Mouse (Mus musculus): ENCODE measurements around the gene Klhdc1.

Gene Klhdc1

GRCm38 (mm10) chr12:69229251-69229650, 11.7 kb upstream of the Klhdc1 start:
- peak in 1 of 2 experiments; percentile 30 for DNase-seq

GRCm38 (mm10) chr12:69235782-69236181, 5.2 kb upstream of the Klhdc1 start:
- no peak for DNase-seq

GRCm38 (mm10) chr12:69238284-69238683, 2.7 kb upstream of the Klhdc1 start:
- peak in 1 of 2 experiments; percentile 22 for DNase-seq

- peak in 1 of 2 experiments; percentile 5 for DNase-seq
These were observed 412 bp downstream of the Klhdc1 start for GRCm38 (mm10) chr12:69241405-69241770.

- DNase-seq: peak; percentile 84 to 88
These were observed 925 bp downstream of the Klhdc1 start for GRCm38 (mm10) chr12:69241771-69242431.

GRCm38 (mm10) chr12:69249766-69250165, 8.8 kb downstream of the Klhdc1 start:
- no peak for DNase-seq

GRCm38 (mm10) chr12:69250756-69251155, 9.8 kb downstream of the Klhdc1 start:
- DNase-seq: no peak

GRCm38 (mm10) chr12:69253806-69254205, 12.8 kb downstream of the Klhdc1 start:
- no peak for DNase-seq

GRCm38 (mm10) chr12:69257836-69258235, 16.9 kb downstream of the Klhdc1 start:
- no peak for DNase-seq

- no peak for DNase-seq
These were observed 21.3 kb downstream of the Klhdc1 start for GRCm38 (mm10) chr12:69262251-69262650.

- DNase-seq: no peak
These were observed 24.1 kb downstream of the Klhdc1 start for GRCm38 (mm10) chr12:69265031-69265430.

GRCm38 (mm10) chr12:69267956-69268632, 27.1 kb downstream of the Klhdc1 start:
- no peak for DNase-seq

- DNase-seq: no peak
These were observed 28.0 kb downstream of the Klhdc1 start for GRCm38 (mm10) chr12:69268956-69269355.

- DNase-seq: no peak
These were observed 39.0 kb downstream of the Klhdc1 start for GRCm38 (mm10) chr12:69279931-69280469.

- DNase-seq: no peak
These were observed 39.9 kb downstream of the Klhdc1 start for GRCm38 (mm10) chr12:69280915-69281314.

- DNase-seq: no peak
These were observed 42.2 kb downstream of the Klhdc1 start for GRCm38 (mm10) chr12:69283146-69283545.

- no peak for DNase-seq
These were observed 46.6 kb downstream of the Klhdc1 start for GRCm38 (mm10) chr12:69287535-69287934.

- no peak for DNase-seq
These were observed 47.7 kb downstream of the Klhdc1 start for GRCm38 (mm10) chr12:69288699-69289098.

- no peak for DNase-seq
These were observed 51.4 kb downstream of the Klhdc1 start for GRCm38 (mm10) chr12:69292401-69292800.

- DNase-seq: no peak
These were observed 52.8 kb downstream of the Klhdc1 start for GRCm38 (mm10) chr12:69293815-69294214.

- DNase-seq: no peak
These were observed 54.0 kb downstream of the Klhdc1 start for GRCm38 (mm10) chr12:69294936-69295335.

GRCm38 (mm10) chr12:69295651-69296050, 54.7 kb downstream of the Klhdc1 start:
- peak; percentile 37 to 41 for DNase-seq

- DNase-seq: peak; percentile 91
These were observed 55.8 kb downstream of the Klhdc1 start, which contains the start of gene Klhdc2 for GRCm38 (mm10) chr12:69296511-69297410. Gene Klhdc2, plus strand, starts transcription at chr12:69296681.

Measured in cerebellum, postnatal 14 days (tissue).